Mouse (Mus musculus): ENCODE results near the gene Npr1. TPM values are rescaled to one million over a fixed set of nuclear protein-coding genes. Genes with fewer than 3 reads are reported as not detected.

Npr1 gene
- polyA plus RNA-seq, 2 experiments, result 4.8 to 15.5 TPM

DNA sequence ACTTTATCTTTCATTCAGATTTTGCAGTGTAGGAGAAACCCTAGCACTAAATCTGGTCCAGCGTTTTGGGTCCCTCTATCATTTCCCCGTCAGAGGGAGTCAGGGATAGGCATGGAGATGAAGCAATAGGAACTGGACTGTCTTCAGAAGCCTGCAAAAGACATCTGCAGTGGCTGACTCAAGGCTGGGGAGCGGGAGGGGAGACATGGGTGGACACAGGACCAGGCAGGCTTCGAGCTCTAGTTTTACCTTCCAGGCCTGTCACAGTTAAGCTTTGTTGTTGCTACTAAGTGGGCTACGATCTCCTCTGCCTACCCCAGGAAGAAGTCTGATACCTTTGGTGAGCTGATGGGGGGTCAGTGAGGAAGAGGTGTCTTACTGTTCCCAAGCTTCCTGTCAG, 46.6 kb upstream of the Npr1 start:
- Histone ChIP-seq H3K36me3 (ENCODE audit: control insufficient read depth, insufficient read depth, low read length) (peaks cover 3% of the 10 kb centered on the region; the same call in 1 of the 2 replicates), H3K4me1 (ENCODE audit: control insufficient read depth, insufficient read depth, low read length) (peaks cover 21% of the 10 kb centered on the region), H3K27me3 (ENCODE audit: control insufficient read depth, insufficient read depth, low read length) (no peaks in the 10 kb centered on the region), H3K4me2 (replicated peaks; ENCODE audit: low read depth, low read length, severe bottlenecking) (no peak overlapping the region), H3K4me3 (replicated peaks; ENCODE audit: low read length) (no peak overlapping the region), H3K9me3 (ENCODE audit: control insufficient read depth, low read length) (no peaks in the 10 kb centered on the region), H3K9ac (ENCODE audit: low read depth, low read length, severe bottlenecking) (no peak overlapping the region), H3K27ac (replicated peaks; ENCODE audit: low read depth, low read length) (no peak overlapping the region)
- ATAC-seq (ENCODE audit: low FRiP score, low read depth) (no peak), DNase-seq (ENCODE audit: low spot score) (no peak)
- no peak for TF ChIP-seq POLR2A (IDR thresholded peaks at IDR 0.05; ENCODE audit: borderline replicate concordance, extremely low read depth, insufficient read depth, insufficient read length)
- WGBS, result 81% methylated on average over 5 of the region's 5 CpGs

DNA sequence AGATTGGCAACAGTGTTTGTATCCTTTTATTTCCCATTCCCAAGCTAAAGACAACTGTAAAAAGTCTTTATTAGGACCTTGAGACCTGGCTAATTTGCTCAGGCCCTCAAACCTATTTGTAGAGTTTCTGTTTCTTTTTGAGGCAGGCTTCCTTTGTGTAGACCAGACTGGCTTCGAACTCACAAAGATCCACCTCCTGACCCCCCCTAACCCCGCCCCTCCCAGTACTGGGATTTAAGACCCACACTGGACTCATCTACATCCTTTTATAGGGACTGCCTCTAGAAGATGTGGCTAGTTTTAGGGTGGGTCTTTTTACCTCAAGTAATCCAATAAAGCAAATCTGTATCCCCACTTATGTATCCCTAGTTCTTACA, 44.1 kb upstream of the Npr1 start:
- Histone ChIP-seq H3K9me3 (ENCODE audit: control insufficient read depth, low read length) (no peaks in the 10 kb centered on the region), H3K4me1 (ENCODE audit: control insufficient read depth, insufficient read depth, low read length) (peaks cover 15% of the 10 kb centered on the region), H3K27me3 (ENCODE audit: control insufficient read depth, insufficient read depth, low read length) (no peaks in the 10 kb centered on the region), H3K4me3 (replicated peaks; ENCODE audit: low read length) (peak overlapping the region; percentile 95), H3K36me3 (ENCODE audit: control insufficient read depth, insufficient read depth, low read length) (peaks cover 28% of the 10 kb centered on the region), H3K27ac (replicated peaks; ENCODE audit: low read depth, low read length) (0 out of 2 replicates have a peak overlapping the region, but pooled peaks have one; percentile 91), H3K9ac (ENCODE audit: low read depth, low read length, severe bottlenecking) (no peak overlapping the region), H3K4me2 (replicated peaks; ENCODE audit: low read depth, low read length, severe bottlenecking) (peak overlapping the region; percentile 42)
- DNase-seq (ENCODE audit: low spot score), result no peak
- peak; percentile 3; the same call in 1 of the 2 replicates for ATAC-seq (ENCODE audit: low FRiP score, low read depth)
- 32% methylated on average over 2 of the region's 2 CpGs for WGBS
- no peak for TF ChIP-seq POLR2A (IDR thresholded peaks at IDR 0.05; ENCODE audit: borderline replicate concordance, extremely low read depth, insufficient read depth, insufficient read length)

DNA sequence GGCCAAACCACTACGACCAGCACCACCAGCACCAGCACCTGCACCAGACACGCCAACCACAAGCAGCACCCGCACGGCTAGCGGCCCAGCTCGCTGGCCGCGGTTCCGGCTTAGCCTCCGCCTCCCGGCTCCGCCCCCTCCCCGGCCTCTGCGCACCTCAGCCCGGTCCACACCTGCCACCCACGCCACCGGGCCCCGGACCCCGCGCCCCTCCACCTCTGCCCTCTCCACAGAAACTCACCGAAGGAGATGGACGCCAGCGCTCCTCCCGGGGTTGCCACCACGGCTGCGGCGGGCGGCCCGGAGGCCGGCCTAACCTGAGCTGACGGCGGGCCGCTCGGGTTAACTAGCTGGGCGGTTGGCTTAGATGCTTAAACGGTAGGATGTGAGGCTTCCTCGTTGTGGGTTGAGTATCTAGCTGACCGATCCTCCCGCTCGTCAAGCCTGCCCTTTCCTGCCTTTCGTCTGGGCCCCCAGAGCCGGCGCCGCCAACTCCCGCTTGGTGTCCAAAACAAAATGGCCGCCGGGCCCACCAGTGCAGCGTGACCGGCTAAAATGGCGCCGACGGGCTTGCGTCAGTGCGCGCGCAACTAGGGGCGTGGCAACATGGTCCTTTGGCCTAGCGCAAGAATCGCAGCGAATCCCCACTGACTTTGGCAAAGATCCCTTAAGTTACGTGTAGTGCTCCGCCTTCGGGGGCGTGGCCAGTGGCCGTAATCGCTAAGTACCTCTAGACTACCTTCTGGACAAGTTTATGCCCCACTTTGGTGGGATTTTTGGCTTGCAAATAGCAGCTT, 43.5 kb upstream of the Npr1 start, which contains the start of gene Chtop:
Gene Chtop (minus strand): TSS at position 549 of the 797 bp plus-strand sequence.
- under 1% methylated on average over 51 of the region's 66 CpGs for WGBS

DNA sequence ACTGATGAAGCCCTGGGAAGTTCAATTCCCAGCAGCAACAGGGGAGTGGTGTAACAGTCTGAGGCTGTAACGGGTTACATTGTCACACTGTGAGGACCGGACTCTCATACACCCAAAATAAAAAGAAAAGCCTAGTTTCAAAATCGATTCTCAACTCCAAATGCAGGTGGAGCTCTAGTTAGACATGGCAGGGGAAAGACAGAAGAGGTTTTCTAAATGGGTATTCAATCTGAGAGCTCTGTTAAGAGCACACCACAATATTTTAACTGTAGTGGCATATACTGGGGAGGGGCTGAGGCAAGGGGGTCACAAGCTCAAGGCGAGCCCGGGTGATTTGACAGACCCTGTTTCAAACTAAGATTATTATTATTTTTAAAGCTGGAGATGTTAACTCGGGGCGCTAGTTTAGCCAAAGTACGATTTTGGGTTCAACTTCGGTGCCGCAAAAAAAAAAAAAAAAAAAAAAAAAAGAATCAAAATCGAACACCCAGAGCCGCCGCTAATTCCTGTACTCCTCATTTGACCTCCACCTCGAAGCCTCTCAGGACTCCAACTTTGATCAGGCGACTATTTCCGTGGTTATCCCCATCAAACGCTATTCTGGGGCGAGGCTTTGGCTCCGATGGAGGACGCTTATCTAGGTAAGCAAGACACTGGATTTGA, 42.8 kb upstream of the Npr1 start:
- peaks cover 10% of the 10 kb centered on the region for H3K4me1 ChIP-seq (ENCODE audit: control insufficient read depth, insufficient read depth, low read length)
- peak overlapping the region; percentile 98 for H3K9ac ChIP-seq (ENCODE audit: low read depth, low read length, severe bottlenecking)
- H3K4me2 ChIP-seq (replicated peaks; ENCODE audit: low read depth, low read length, severe bottlenecking), result peak overlapping the region; percentile 52
- peak overlapping the region; percentile 95 for H3K4me3 ChIP-seq (replicated peaks; ENCODE audit: low read length)
- WGBS, result 3% methylated on average over 20 of the region's 20 CpGs
- no peaks in the 10 kb centered on the region for H3K9me3 ChIP-seq (ENCODE audit: control insufficient read depth, low read length)
- TF ChIP-seq POLR2A (IDR thresholded peaks at IDR 0.05; ENCODE audit: borderline replicate concordance, extremely low read depth, insufficient read depth, insufficient read length), result no peak
- DNase-seq (ENCODE audit: low spot score) (no peak), ATAC-seq (ENCODE audit: low FRiP score, low read depth) (no peak)
- H3K27ac ChIP-seq (replicated peaks; ENCODE audit: low read depth, low read length), result peak overlapping the region; percentile 91
- H3K36me3 ChIP-seq (ENCODE audit: control insufficient read depth, insufficient read depth, low read length), result peaks cover 40% of the 10 kb centered on the region
- no peaks in the 10 kb centered on the region for H3K27me3 ChIP-seq (ENCODE audit: control insufficient read depth, insufficient read depth, low read length)

More for the DNA sequence above, 43.5 kb upstream of the Npr1 start, which contains the start of gene Chtop:
- peak within 1 kb of the TSS; percentile 95 for H3K4me3 ChIP-seq (replicated peaks; ENCODE audit: low read length)
- no peaks in the 10 kb centered on the region for H3K9me3 ChIP-seq (ENCODE audit: control insufficient read depth, low read length)
- TF ChIP-seq POLR2A (IDR thresholded peaks at IDR 0.05; ENCODE audit: borderline replicate concordance, extremely low read depth, insufficient read depth, insufficient read length), result 0 out of 2 replicates have a peak, but pooled peaks have one; percentile 56
- peak within 1 kb of the TSS; percentile 52 for H3K4me2 ChIP-seq (replicated peaks; ENCODE audit: low read depth, low read length, severe bottlenecking)
- peak within 1 kb of the TSS; percentile 98 for H3K9ac ChIP-seq (ENCODE audit: low read depth, low read length, severe bottlenecking)
- DNase-seq (ENCODE audit: low spot score), result peak; percentile 99
- peaks cover 34% of the 10 kb centered on the region for H3K36me3 ChIP-seq (ENCODE audit: control insufficient read depth, insufficient read depth, low read length)
- no peaks in the 10 kb centered on the region for H3K27me3 ChIP-seq (ENCODE audit: control insufficient read depth, insufficient read depth, low read length)
- H3K4me1 ChIP-seq (ENCODE audit: control insufficient read depth, insufficient read depth, low read length), result peaks cover 13% of the 10 kb centered on the region
- peak within 1 kb of the TSS; percentile 91 for H3K27ac ChIP-seq (replicated peaks; ENCODE audit: low read depth, low read length)
- ATAC-seq (ENCODE audit: low FRiP score, low read depth), result peak; percentile 94

DNA sequence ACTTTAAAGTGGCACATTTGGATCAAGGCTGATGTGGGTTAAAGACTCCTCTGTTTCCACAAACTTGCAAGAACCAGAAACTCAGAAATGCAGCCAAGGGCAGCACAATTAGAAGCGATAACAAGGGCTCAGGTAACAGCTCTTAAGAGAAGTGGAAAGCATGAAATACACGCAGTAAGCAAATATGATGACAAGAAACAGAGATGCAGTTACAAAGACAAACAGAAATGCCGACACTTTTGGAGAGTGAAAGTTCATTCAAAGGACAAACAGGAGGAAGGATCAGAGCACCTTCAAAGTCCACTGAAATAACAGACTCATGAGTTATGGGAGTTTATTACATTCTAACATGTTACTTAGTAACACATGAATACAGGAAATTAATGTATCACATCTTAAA, 40.7 kb upstream of the Npr1 start:
- H3K27ac ChIP-seq (replicated peaks; ENCODE audit: low read depth, low read length), result no peak overlapping the region
- no peak overlapping the region for H3K4me3 ChIP-seq (replicated peaks; ENCODE audit: low read length)
- H3K4me2 ChIP-seq (replicated peaks; ENCODE audit: low read depth, low read length, severe bottlenecking), result no peak overlapping the region
- H3K27me3 ChIP-seq (ENCODE audit: control insufficient read depth, insufficient read depth, low read length), result no peaks in the 10 kb centered on the region
- no peaks in the 10 kb centered on the region for H3K9me3 ChIP-seq (ENCODE audit: control insufficient read depth, low read length)
- ATAC-seq (ENCODE audit: low FRiP score, low read depth) (no peak), DNase-seq (ENCODE audit: low spot score) (no peak)
- peaks cover 10% of the 10 kb centered on the region for H3K4me1 ChIP-seq (ENCODE audit: control insufficient read depth, insufficient read depth, low read length)
- TF ChIP-seq POLR2A (IDR thresholded peaks at IDR 0.05; ENCODE audit: borderline replicate concordance, extremely low read depth, insufficient read depth, insufficient read length), result no peak
- WGBS, result 79% methylated on average over 3 of the region's 3 CpGs
- H3K9ac ChIP-seq (ENCODE audit: low read depth, low read length, severe bottlenecking), result no peak overlapping the region
- peaks cover 61% of the 10 kb centered on the region for H3K36me3 ChIP-seq (ENCODE audit: control insufficient read depth, insufficient read depth, low read length)
